Mouse (Mus musculus) liver, embryonic 14 days (tissue): Measurements from ENCODE around the gene Cela2a. TPM values are rescaled to one million over a fixed set of nuclear protein-coding genes. Genes with fewer than 3 reads are reported as not detected.

ENCODE experiments used
- polyA plus RNA-seq: library from polyadenylated mRNA; depleted of rRNA; stranded (reverse); fragments of >200 nt; gene quantifications from 2 replicates; pipeline ENCODE4 v1.2.3, GENCODE M21; 2012; rRNA removed

The Cela2a gene
- polyA plus RNA-seq = not detected in 2 replicates

DNA sequence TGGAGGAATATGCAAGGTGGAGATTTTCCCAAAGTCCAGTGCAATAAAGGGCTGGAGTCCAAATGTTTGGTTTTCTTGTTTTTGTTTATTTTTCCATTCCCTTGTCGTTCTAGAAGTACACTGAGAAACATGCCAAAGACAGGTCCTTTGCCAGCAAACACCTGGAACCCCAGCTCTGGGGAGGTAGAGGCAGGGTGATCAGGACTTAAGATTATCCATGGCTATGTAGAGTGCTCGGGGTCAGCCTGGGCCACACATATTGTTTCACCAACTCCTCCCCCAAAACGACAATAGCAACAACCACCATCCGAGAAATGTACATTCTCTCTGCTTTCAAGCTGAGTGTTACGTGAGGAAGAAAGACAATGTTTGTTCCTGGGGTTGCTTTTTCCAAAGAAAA, at the start of gene Cela2a:
Gene Cela2a, minus strand, starts transcription at position 101 of the 400 bp plus-strand sequence.

DNA sequence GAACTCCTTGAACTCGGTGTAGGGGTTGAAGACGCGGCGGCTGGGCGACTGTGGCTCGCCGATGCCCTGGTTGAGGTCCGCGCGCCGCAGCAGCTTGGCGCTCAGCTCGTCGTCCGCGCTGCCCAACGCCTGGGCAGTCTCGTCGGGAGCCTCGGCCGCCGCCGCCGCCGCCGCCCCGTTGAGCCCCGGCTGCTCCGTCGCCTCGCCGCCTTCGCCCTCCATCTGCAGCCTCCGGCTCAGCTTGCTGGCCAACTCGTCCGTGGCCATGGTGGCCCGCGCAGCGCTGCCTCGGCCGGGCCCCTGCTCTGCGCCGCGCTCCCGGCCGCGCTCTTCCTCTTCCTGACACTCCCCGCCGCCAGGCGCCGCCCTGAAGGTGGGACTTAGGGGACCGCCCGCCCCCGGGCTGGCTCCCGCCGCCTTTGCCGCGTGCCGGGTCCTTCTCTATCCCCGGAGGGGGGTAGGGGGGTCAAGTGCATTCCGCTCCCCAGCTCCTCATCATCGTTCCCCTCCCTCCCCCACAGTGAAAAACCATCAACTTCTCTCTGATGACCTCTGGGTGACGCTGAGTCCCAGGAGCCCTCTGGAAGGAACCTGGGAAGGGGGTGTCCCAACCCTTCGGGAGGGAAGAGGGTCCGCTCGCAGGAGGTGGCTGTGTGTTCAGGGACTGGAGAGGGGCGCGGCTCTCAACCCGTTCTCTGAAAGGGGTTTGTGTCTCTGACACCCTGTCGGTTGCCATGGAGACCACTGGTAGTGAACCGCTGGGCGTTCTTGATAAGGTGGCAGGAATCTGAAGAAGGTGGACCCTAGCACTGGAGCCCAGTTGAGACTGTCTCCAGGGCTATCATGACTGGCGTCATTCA, 48.9 kb upstream of the Cela2a start, which contains the start of gene Efhd2:
Gene Efhd2, minus strand, starts transcription at position 320 of the 860 bp plus-strand sequence.

DNA sequence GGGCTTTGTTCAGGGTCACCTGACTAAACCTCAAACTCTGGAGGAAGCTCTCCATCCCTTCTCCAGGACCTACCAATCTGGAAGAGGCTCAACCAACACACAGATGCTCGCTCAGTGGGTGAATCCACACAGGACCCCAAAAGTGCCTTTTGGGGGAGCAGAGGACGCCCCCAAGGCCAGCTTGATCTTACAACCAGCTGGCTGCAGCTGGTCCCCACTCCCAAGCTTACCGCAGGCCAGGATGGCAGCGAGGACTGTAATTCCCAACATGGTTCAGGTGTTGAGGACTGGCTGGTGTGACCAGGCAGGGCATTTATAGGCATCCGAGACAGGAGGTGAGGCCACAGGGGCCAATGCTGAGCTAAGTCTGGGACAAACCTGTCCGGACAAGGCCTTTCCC, 20.0 kb upstream of the Cela2a start, which contains the start of gene Ctrc:
Gene Ctrc, minus strand, starts transcription at position 361 of the 400 bp plus-strand sequence.

DNA sequence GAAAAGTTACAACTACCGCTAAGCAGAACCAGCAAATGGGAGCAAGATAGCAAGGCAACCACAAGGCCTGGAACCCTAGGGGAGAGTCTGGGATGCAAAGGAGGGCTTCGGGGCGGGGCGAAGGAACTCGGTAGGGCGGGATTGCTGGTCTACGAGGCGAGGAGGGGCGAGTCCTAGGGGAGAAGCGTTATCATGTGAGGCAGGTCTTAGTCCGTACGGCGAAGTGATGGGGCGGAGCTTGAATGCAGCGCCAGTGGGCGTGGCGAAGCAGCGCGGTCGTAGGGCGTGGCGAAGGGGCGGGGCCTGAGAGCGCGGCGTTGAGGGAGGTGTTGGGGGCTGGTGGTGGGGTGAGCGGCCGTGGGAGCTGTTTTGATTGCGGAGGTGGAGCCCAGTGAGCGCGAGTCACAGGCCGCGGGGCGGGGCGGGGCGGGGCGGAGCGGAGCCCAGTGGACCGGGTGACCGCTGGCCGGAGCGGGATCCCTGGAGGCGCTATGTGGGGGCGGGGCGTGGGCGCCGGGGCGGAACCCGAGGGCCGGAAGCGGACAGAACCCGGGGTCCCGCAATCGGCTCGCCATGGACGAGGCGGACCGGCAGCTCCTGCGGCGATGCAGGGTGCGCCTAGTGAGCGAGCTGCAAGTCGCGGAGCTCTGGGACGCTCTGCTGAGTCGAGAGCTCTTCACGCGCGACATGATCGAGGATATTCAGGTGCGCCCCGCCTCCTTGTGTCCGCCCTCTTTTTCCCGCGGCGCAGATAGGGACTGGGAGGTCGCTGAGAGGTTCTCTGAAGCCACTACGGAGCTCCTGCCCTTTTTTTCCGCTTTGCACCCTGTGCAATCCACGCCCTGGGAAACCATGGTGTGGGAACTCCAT, 32.4 kb downstream of the Cela2a start, which contains the start of gene Casp9:
Gene Casp9, plus strand, starts transcription at position 331 of the 870 bp plus-strand sequence.

DNA sequence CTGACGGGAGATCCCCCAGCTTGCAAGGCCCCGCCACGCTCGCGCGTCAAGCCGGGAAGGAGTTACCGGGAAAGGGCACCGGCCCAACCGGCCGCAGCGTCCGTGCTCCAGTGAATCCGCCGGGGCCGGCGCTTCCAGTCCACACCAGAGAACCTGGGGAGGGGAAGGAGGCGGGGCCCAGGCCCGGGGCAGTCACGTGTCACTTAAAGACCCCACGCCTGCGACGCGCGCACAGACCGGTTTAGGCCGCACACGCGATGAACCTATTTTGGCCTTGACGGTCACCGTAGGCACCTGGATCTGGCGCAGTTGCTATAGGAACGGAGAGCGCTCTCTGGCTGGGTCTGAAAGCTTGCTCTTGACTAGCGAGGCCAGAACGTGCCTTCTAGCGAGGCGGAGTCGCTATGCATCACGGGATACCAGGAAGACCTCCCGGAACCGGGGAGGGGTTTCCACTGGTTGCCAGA, 35.4 kb downstream of the Cela2a start, which contains the start of gene Dnajc16:
Gene Dnajc16, minus strand, starts transcription at position 408 of the 467 bp plus-strand sequence.

Other genes starting within 250 kb of the Cela2a start
- gene Fblim1, start 220.1 kb downstream of the Cela2a start, polyA plus RNA-seq = 1.1 and 1.2 TPM in 2 replicates
- gene Tmem82, start 207.5 kb downstream of the Cela2a start, polyA plus RNA-seq = 2.1 and 2.4 TPM in 2 replicates
- 0.02 and 0.07 TPM in 2 replicates for gene Slc25a34, start 202.3 kb downstream of the Cela2a start, polyA plus RNA-seq
- gene Plekhm2, start 161.3 kb downstream of the Cela2a start, polyA plus RNA-seq = 3.4 and 3.9 TPM in 2 replicates
- 2.3 and 3.8 TPM in 2 replicates for gene Rsc1a1, start 140.6 kb downstream of the Cela2a start, polyA plus RNA-seq
- 8.7 and 11.1 TPM in 2 replicates for gene Ddi2, start 102.7 kb downstream of the Cela2a start, polyA plus RNA-seq
- gene Agmat, start 79.5 kb downstream of the Cela2a start, polyA plus RNA-seq = 10.0 and 12.1 TPM in 2 replicates
- 2.4 and 2.9 TPM in 2 replicates for gene Dnajc16, start 35.2 kb downstream of the Cela2a start, polyA plus RNA-seq
- 6.8 and 8.4 TPM in 2 replicates for gene Casp9, start 32.5 kb downstream of the Cela2a start, polyA plus RNA-seq
- not detected in 2 replicates for gene Ctrc, start 20.2 kb upstream of the Cela2a start, polyA plus RNA-seq
- gene Efhd2, start 48.8 kb upstream of the Cela2a start, polyA plus RNA-seq = 23.0 and 26.5 TPM in 2 replicates
- gene Fhad1, start 188.9 kb upstream of the Cela2a start, polyA plus RNA-seq = 0.14 and 0.41 TPM in 2 replicates